Comparison of ENCODE assay signal across 14 mouse cellular contexts in genomic region chr1:128009751-128010150, GRCm38 (mm10).
"Had no signal": no experiment of that assay in that cellular context is flagged by ENCODE, and none has a peak within 500 bp of the region (broad histone marks: within the 10 kb centered on the region; RNA-seq: fewer than 3 reads in every experiment).

No protein-coding gene starts in this region.

- H3K4me1 ChIP-seq: limb, embryonic 12.5 days had no signal

- DNase-seq: kidney, adult 18-20 months; kidney, postnatal 10 days; kidney, postnatal 4 days; liver; liver, embryonic 13.5 days; liver, postnatal 0 days; lung, postnatal 14 days; midbrain, embryonic 14.5 days; thymus, postnatal 4 days had no signal

- H3K4me2 ChIP-seq: limb, embryonic 12.5 days; liver, embryonic 13.5 days; lung, embryonic 15.5 days had no signal

- H3K9ac ChIP-seq: limb, embryonic 12.5 days; liver, embryonic 13.5 days; liver, postnatal 0 days; lung, embryonic 15.5 days had no signal

- H3K9me3 ChIP-seq: limb, embryonic 12.5 days; liver, embryonic 13.5 days; lung, embryonic 15.5 days; megakaryocyte, embryonic 14.5 days had no signal

- H3K36me3 ChIP-seq: lung, embryonic 15.5 days had no signal

- H3K27me3 ChIP-seq: limb, embryonic 12.5 days; liver, embryonic 13.5 days; lung, embryonic 15.5 days; megakaryocyte, embryonic 14.5 days had no signal

- H3K27ac ChIP-seq: layer of hippocampus, adult 2 months; limb, embryonic 12.5 days; liver, embryonic 13.5 days; lung, embryonic 15.5 days; stomach, postnatal 0 days had no signal

- ATAC-seq: liver, postnatal 0 days had no signal

- H3K4me3 ChIP-seq: layer of hippocampus, adult 2 months; limb, embryonic 12.5 days; liver, embryonic 13.5 days; lung, embryonic 15.5 days had no signal
